In genomic region chr16:92605606-92606490, GRCm38 (mm10) we compare ENCODE assay signal across 8 mouse cellular contexts.
DNase-seq lines count a peak whose midpoint lies in the region; ATAC-seq and TF ChIP-seq lines count a peak whose summit lies in the region.

No protein-coding gene starts in this region.

- H3K27me3 ChIP-seq in heart, embryonic 15.5 days: peaks cover 32% of the 10 kb centered on the region
- peaks cover 4% of the 10 kb centered on the region for H3K27me3 ChIP-seq in liver, adult 2 months (ENCODE audit: control insufficient read depth, insufficient read depth, low read length)

- peak overlapping the region; percentile 46 for H3K9ac ChIP-seq in heart, embryonic 15.5 days
- H3K9ac ChIP-seq in liver, adult 2 months (ENCODE audit: low read depth, low read length): peak overlapping the region; percentile 41; the same call in 1 of the 2 replicates

- TF ChIP-seq POLR2A in liver, adult 2 months (IDR thresholded peaks at IDR 0.05; ENCODE audit: extremely low read depth, insufficient read depth, low read length): no peak

- H3K4me2 ChIP-seq in heart, embryonic 15.5 days: peak overlapping the region; percentile 92

- WGBS in heart, embryonic 15.5 days: 9% methylated on average over 58 of the region's 64 CpGs
- 20% methylated on average over 61 of the region's 64 CpGs for WGBS in liver, adult 2 months

- H3K4me1 ChIP-seq in heart, embryonic 15.5 days (replicated peaks): peaks cover 9% of the 10 kb centered on the region
- peaks cover 18% of the 10 kb centered on the region for H3K4me1 ChIP-seq in liver, adult 2 months (ENCODE audit: control insufficient read depth, insufficient read depth, low read length)

- peak; percentile 26 for DNase-seq in adrenal gland, postnatal 14 days
- no peak for DNase-seq in adrenal gland, postnatal 4 days (ENCODE audit: low spot score in 2 of 2)
- DNase-seq in ES-CJ7 (ENCODE audit: low read depth, low spot score): peak; percentile 59
- DNase-seq in liver, adult 2 months (ENCODE audit: extremely low read depth, low read depth, low spot score): no peak
- peak; percentile 15 for DNase-seq in right cerebral cortex, adult 18-20 months
- no peak for DNase-seq in thymus, adult 18-20 months
- no peak for DNase-seq in adrenal gland, adult (ENCODE audit: inconsistent age in 2 of 2, low spot score in 1 of 2)

- TF ChIP-seq CTCF in liver, adult 2 months (IDR thresholded peaks at IDR 0.05; ENCODE audit: low read depth, low read length): no peak

- peak; percentile 61 for ATAC-seq in heart, embryonic 15.5 days (replicated peaks; ENCODE audit: insufficient number of reproducible peaks, insufficient read depth, low FRiP score, low read depth)

- no peaks in the 10 kb centered on the region for H3K79me2 ChIP-seq in liver, adult 2 months (ENCODE audit: control insufficient read depth, insufficient read depth, low read length)

- no peaks in the 10 kb centered on the region for H3K36me3 ChIP-seq in heart, embryonic 15.5 days
- no peaks in the 10 kb centered on the region for H3K36me3 ChIP-seq in liver, adult 2 months (ENCODE audit: control insufficient read depth, insufficient read depth, low read length)

- H3K4me3 ChIP-seq in heart, embryonic 15.5 days: peak overlapping the region; percentile 55
- peak overlapping the region; percentile 8; the same call in 1 of the 2 replicates for H3K4me3 ChIP-seq in liver, adult 2 months (ENCODE audit: insufficient read depth, low read depth, low read length)

- H3K9me3 ChIP-seq in heart, embryonic 15.5 days (replicated peaks): no peaks in the 10 kb centered on the region

- H3K27ac ChIP-seq in heart, embryonic 15.5 days: no peak overlapping the region
- H3K27ac ChIP-seq in liver, adult 2 months (replicated peaks; ENCODE audit: insufficient read depth, low read depth, low read length): no peak overlapping the region

Comparison
In these comparisons a context has a peak if more than half of its experiments do, and no peak if none do; other contexts are left out.
1. DNase-seq: peak in adrenal gland, postnatal 14 days (single experiment), ES-CJ7 (single experiment) and right cerebral cortex, adult 18-20 months (single experiment); none in adrenal gland, postnatal 4 days (0 of 2), liver, adult 2 months (single experiment), thymus, adult 18-20 months (0 of 2) and adrenal gland, adult (0 of 2).